Mouse (Mus musculus) lung, postnatal 0 days (tissue): ENCODE data around the gene Fhit. TPM values are rescaled to one million over a fixed set of nuclear protein-coding genes. Genes with fewer than 3 reads are reported as not detected.

ENCODE experiments used
- ATAC-seq: fragments of 200-750 bp; cut with Nextera tagmentation; 2 replicates; pipeline ENCODE4 v1.8.0; 2017; ENCODE audit warnings: moderate library complexity
- DNase-seq: peaks from one replicate; pipeline ENCODE4 v3.0.0-alpha.2; 2016; ENCODE audit warnings: low spot score
- H3K27ac ChIP-seq: fragments of 300-500 bp; sonication (generic); 2 replicates; pipeline ENCODE4 v1.5.1; 2014; ENCODE audit warnings: antibody characterized with exemption, mild to moderate bottlenecking, low read length, mixed read lengths
- H3K27me3 ChIP-seq: fragments of 300-500 bp; sonication (generic); replicated peaks from 2 replicates; pipeline ENCODE4 v1.6.1; 2014; ENCODE audit warnings: low read length, mixed read lengths; ENCODE audit not compliant: insufficient read depth
- H3K36me3 ChIP-seq: fragments of 300-500 bp; sonication (generic); 2 replicates; pipeline ENCODE4 v1.6.1; 2014; ENCODE audit warnings: low read length, mixed read lengths; ENCODE audit not compliant: insufficient read depth
- H3K4me1 ChIP-seq: fragments of 300-500 bp; sonication (generic); 2 replicates; pipeline ENCODE4 v1.6.1; 2014; ENCODE audit warnings: antibody characterized with exemption, low read depth, low read length, mixed read lengths; ENCODE audit not compliant: insufficient read depth
- H3K4me2 ChIP-seq: fragments of 300-500 bp; sonication (generic); replicated peaks from 2 replicates; pipeline ENCODE4 v1.6.1; 2014; ENCODE audit warnings: low read depth, mild to moderate bottlenecking, low read length, moderate library complexity, mixed read lengths
- H3K4me3 ChIP-seq: fragments of 300-500 bp; sonication (generic); 2 replicates; pipeline ENCODE4 v1.5.1; 2014; ENCODE audit warnings: low read depth, low read length
- H3K9ac ChIP-seq: fragments of 300-500 bp; sonication (generic); replicated peaks from 2 replicates; pipeline ENCODE4 v1.6.1; 2014; ENCODE audit warnings: low read depth, mild to moderate bottlenecking
- H3K9me3 ChIP-seq: fragments of 300-500 bp; sonication (generic); 2 replicates; pipeline ENCODE4 v1.6.1; 2016; ENCODE audit warnings: low read length, mixed read lengths
- CTCF ChIP-seq: IDR thresholded peaks from 2 replicates; pipeline ENCODE4 v1.5.1; 2016; ENCODE audit warnings: antibody characterized with exemption, mild to moderate bottlenecking
- EP300 ChIP-seq: IDR thresholded peaks from 2 replicates; pipeline ENCODE4 v1.6.1; 2016; ENCODE audit warnings: antibody characterized with exemption, mild to moderate bottlenecking, control low read depth
- WGBS: fragments of 180-500 bp; shearing (Covaris S2); extraction: QIAGEN DNeasy Blood & Tissue Kit; methylation state at CpG from one replicate; pipeline ENCODE4 v1.1.7; 2014; 5-methylcytosine and 5-hydroxymethylcytosine counted together
- polyA plus RNA-seq: library from polyadenylated mRNA; unstranded; fragments of >200 nt; fragmentation: Nextera tagmentation; extraction: Ambion mirVana; gene quantifications from 2 replicates; pipeline ENCODE4 v1.2.1, GENCODE M21; 2015

Gene Fhit
- polyA plus RNA-seq, 1 experiment from 2014 or later = 5.6 TPM

- 76% methylated on average over 2 of the region's 2 CpGs for WGBS
- Histone ChIP-seq H3K9ac (no peak overlapping the region), H3K9me3 (no peaks in the 10 kb centered on the region), H3K27ac (no peak overlapping the region), H3K27me3 (no peaks in the 10 kb centered on the region), H3K4me3 (no peak overlapping the region), H3K36me3 (no peaks in the 10 kb centered on the region), H3K4me1 (no peaks in the 10 kb centered on the region), H3K4me2 (no peak overlapping the region)
- no peak for DNase-seq
- no peak for TF ChIP-seq CTCF
- TF ChIP-seq EP300 = no peak
- no peak for ATAC-seq
These were observed 281.1 kb downstream of the Fhit start for GRCm38 (mm10) chr14:10880749-10881148.

GRCm38 (mm10) chr14:10874595-10875372 lies 287.1 kb downstream of the Fhit start:
- H3K4me1 ChIP-seq = no peaks in the 10 kb centered on the region
- no peaks in the 10 kb centered on the region for H3K36me3 ChIP-seq
- TF ChIP-seq CTCF (no peak), EP300 (no peak)
- WGBS = 80% methylated on average over 3 of the region's 3 CpGs
- H3K4me2 ChIP-seq = no peak overlapping the region
- H3K9ac ChIP-seq = no peak overlapping the region
- H3K9me3 ChIP-seq = no peaks in the 10 kb centered on the region
- no peaks in the 10 kb centered on the region for H3K27me3 ChIP-seq
- ATAC-seq (no peak), DNase-seq (no peak)
- H3K4me3 ChIP-seq = no peak overlapping the region
- no peak overlapping the region for H3K27ac ChIP-seq

- no peak overlapping the region for H3K4me2 ChIP-seq
- H3K36me3 ChIP-seq = no peaks in the 10 kb centered on the region
- 28% methylated on average over 3 of the region's 3 CpGs for WGBS
- no peaks in the 10 kb centered on the region for H3K27me3 ChIP-seq
- H3K9ac ChIP-seq = no peak overlapping the region
- H3K4me3 ChIP-seq = no peak overlapping the region
- no peaks in the 10 kb centered on the region for H3K9me3 ChIP-seq
- no peak for DNase-seq
- no peak for ATAC-seq
- no peaks in the 10 kb centered on the region for H3K4me1 ChIP-seq
- H3K27ac ChIP-seq = no peak overlapping the region
- TF ChIP-seq EP300 (no peak), CTCF (no peak)
These were observed 304.2 kb downstream of the Fhit start for GRCm38 (mm10) chr14:10857606-10858005.

GRCm38 (mm10) chr14:10851936-10852335 lies 309.9 kb downstream of the Fhit start:
- Histone ChIP-seq H3K9me3 (no peaks in the 10 kb centered on the region), H3K9ac (no peak overlapping the region), H3K4me1 (no peaks in the 10 kb centered on the region), H3K36me3 (no peaks in the 10 kb centered on the region), H3K4me2 (no peak overlapping the region), H3K27me3 (no peaks in the 10 kb centered on the region), H3K4me3 (no peak overlapping the region), H3K27ac (no peak overlapping the region)
- TF ChIP-seq CTCF = no peak
- TF ChIP-seq EP300 = no peak
- WGBS = 77% methylated on average over 1 of the region's 1 CpGs
- ATAC-seq (no peak), DNase-seq (no peak)

- Histone ChIP-seq H3K4me2 (no peak overlapping the region), H3K9ac (no peak overlapping the region), H3K36me3 (no peaks in the 10 kb centered on the region), H3K27ac (no peak overlapping the region), H3K4me1 (no peaks in the 10 kb centered on the region), H3K4me3 (no peak overlapping the region), H3K27me3 (no peaks in the 10 kb centered on the region), H3K9me3 (no peaks in the 10 kb centered on the region)
- ATAC-seq (no peak), DNase-seq (no peak)
- TF ChIP-seq CTCF = no peak
- no peak for TF ChIP-seq EP300
- WGBS = 50% methylated on average over 1 of the region's 1 CpGs
These were observed 325.8 kb downstream of the Fhit start for GRCm38 (mm10) chr14:10836001-10836400.

GRCm38 (mm10) chr14:10824819-10825218 lies 337.0 kb downstream of the Fhit start:
- 71% methylated on average over 4 of the region's 4 CpGs for WGBS
- Histone ChIP-seq H3K9ac (no peak overlapping the region), H3K4me2 (no peak overlapping the region), H3K4me1 (no peaks in the 10 kb centered on the region), H3K27me3 (no peaks in the 10 kb centered on the region), H3K9me3 (no peaks in the 10 kb centered on the region), H3K36me3 (no peaks in the 10 kb centered on the region), H3K27ac (no peak overlapping the region), H3K4me3 (no peak overlapping the region)
- DNase-seq (no peak), ATAC-seq (no peak)
- TF ChIP-seq EP300 = no peak
- TF ChIP-seq CTCF = no peak

GRCm38 (mm10) chr14:10813551-10813950 lies 348.3 kb downstream of the Fhit start:
- WGBS = 43% methylated on average over 2 of the region's 2 CpGs
- no peaks in the 10 kb centered on the region for H3K36me3 ChIP-seq
- DNase-seq = no peak
- no peak for ATAC-seq
- H3K4me2 ChIP-seq = no peak overlapping the region
- H3K4me3 ChIP-seq = no peak overlapping the region
- no peak for TF ChIP-seq CTCF
- no peak for TF ChIP-seq EP300
- H3K4me1 ChIP-seq = no peaks in the 10 kb centered on the region
- no peak overlapping the region for H3K9ac ChIP-seq
- no peak overlapping the region for H3K27ac ChIP-seq
- H3K27me3 ChIP-seq = no peaks in the 10 kb centered on the region
- no peaks in the 10 kb centered on the region for H3K9me3 ChIP-seq
